Mouse (Mus musculus): Measurements from ENCODE around the gene Pigk.

The Pigk gene

DNA sequence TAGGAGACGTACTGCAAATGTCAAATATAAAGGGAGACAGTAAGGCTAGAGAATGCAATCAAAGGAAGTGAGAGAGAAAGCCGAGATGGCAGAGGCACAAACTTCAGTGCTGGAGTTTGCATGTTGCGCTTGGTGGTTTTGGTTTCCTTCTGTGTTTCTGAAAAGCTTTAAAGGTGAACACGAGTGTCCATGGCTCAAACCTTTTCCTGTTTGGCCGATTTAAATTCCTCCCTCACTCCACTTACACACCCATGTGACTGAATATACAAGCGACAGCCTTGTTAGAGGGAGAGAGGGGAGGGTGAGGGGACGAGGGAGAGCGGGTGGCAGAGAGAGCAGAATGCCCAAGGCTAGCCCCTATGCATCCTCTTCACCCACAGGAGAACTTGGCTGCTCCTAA, 302.5 kb downstream of the Pigk start:
- DNase-seq, result no peak

GRCm38 (mm10) chr3:153018051-153018450, 304.2 kb downstream of the Pigk start:
- no peak for DNase-seq

- no peak for DNase-seq
These were observed 310.1 kb downstream of the Pigk start for GRCm38 (mm10) chr3:153024016-153024415.
